Mouse (Mus musculus): ENCODE measurements at regions not wholly inside any gene's neighbourhood (a gene's known extent, or its start where the extent isn't known, plus 50 kb on each side); places are given as distances from the start of the nearest gene placed in this dataset.

GRCm38 (mm10) chr15:93673976-93674375 is 78.3 kb upstream of the Prickle1 start:
- Histone ChIP-seq H3K36me3 (ENCODE audit: control insufficient read depth, insufficient read depth, low read length) (no peaks in the 10 kb centered on the region), H3K27ac (ENCODE audit: low read depth) (no peak overlapping the region), H3K4me2 (ENCODE audit: low read length) (no peak overlapping the region), H3K9me3 (ENCODE audit: control insufficient read depth, low read length) (no peaks in the 10 kb centered on the region), H3K27me3 (replicated peaks; ENCODE audit: control insufficient read depth, insufficient read depth, low read length) (no peaks in the 10 kb centered on the region), H3K4me3 (ENCODE audit: low read depth, low read length) (no peak overlapping the region), H3K4me1 (replicated peaks; ENCODE audit: control insufficient read depth, insufficient read depth, low read length) (no peaks in the 10 kb centered on the region; the same call in 1 of the 2 replicates), H3K9ac (ENCODE audit: low read length) (no peak overlapping the region)
- DNase-seq (ENCODE audit: low spot score), result no peak
- no peak for ATAC-seq (replicated peaks; ENCODE audit: low FRiP score, low TSS enrichment, low read depth)
- WGBS, result 68% methylated on average over 10 of the region's 10 CpGs

GRCm38 (mm10) chr15:93663876-93664275 is 68.2 kb upstream of the Prickle1 start:
- H3K27ac ChIP-seq (ENCODE audit: low read depth), result no peak overlapping the region
- H3K9me3 ChIP-seq (ENCODE audit: control insufficient read depth, low read length), result peaks cover 5% of the 10 kb centered on the region; the same call in 1 of the 2 replicates
- no peak overlapping the region for H3K4me2 ChIP-seq (ENCODE audit: low read length)
- 46% methylated on average over 5 of the region's 5 CpGs for WGBS
- no peaks in the 10 kb centered on the region for H3K27me3 ChIP-seq (replicated peaks; ENCODE audit: control insufficient read depth, insufficient read depth, low read length)
- H3K36me3 ChIP-seq (ENCODE audit: control insufficient read depth, insufficient read depth, low read length), result no peaks in the 10 kb centered on the region
- H3K4me1 ChIP-seq (replicated peaks; ENCODE audit: control insufficient read depth, insufficient read depth, low read length), result no peaks in the 10 kb centered on the region; the same call in 1 of the 2 replicates
- H3K4me3 ChIP-seq (ENCODE audit: low read depth, low read length), result no peak overlapping the region
- no peak for DNase-seq (ENCODE audit: low spot score)
- no peak for ATAC-seq (replicated peaks; ENCODE audit: low FRiP score, low TSS enrichment, low read depth)
- H3K9ac ChIP-seq (ENCODE audit: low read length), result no peak overlapping the region

- 96% methylated on average over 1 of the region's 1 CpGs for WGBS
- Histone ChIP-seq H3K4me1 (replicated peaks; ENCODE audit: control insufficient read depth, insufficient read depth, low read length) (no peaks in the 10 kb centered on the region), H3K36me3 (ENCODE audit: control insufficient read depth, insufficient read depth, low read length) (no peaks in the 10 kb centered on the region), H3K27ac (ENCODE audit: low read depth) (no peak overlapping the region), H3K4me3 (ENCODE audit: low read depth, low read length) (no peak overlapping the region), H3K9me3 (ENCODE audit: control insufficient read depth, low read length) (peaks cover 5% of the 10 kb centered on the region; the same call in 1 of the 2 replicates), H3K27me3 (replicated peaks; ENCODE audit: control insufficient read depth, insufficient read depth, low read length) (no peaks in the 10 kb centered on the region), H3K4me2 (ENCODE audit: low read length) (no peak overlapping the region), H3K9ac (ENCODE audit: low read length) (no peak overlapping the region)
- ATAC-seq (replicated peaks; ENCODE audit: low FRiP score, low TSS enrichment, low read depth) (no peak), DNase-seq (ENCODE audit: low spot score) (no peak)
Observed at GRCm38 (mm10) chr15:93662601-93663000, 66.9 kb upstream of the Prickle1 start.

GRCm38 (mm10) chr15:93661801-93662200 is 66.1 kb upstream of the Prickle1 start:
- 0 out of 2 replicates have a peak, but pooled peaks cover 3% of the 10 kb centered on the region for H3K4me1 ChIP-seq (replicated peaks; ENCODE audit: control insufficient read depth, insufficient read depth, low read length)
- no peaks in the 10 kb centered on the region for H3K36me3 ChIP-seq (ENCODE audit: control insufficient read depth, insufficient read depth, low read length)
- H3K4me3 ChIP-seq (ENCODE audit: low read depth, low read length), result no peak overlapping the region
- H3K9ac ChIP-seq (ENCODE audit: low read length), result no peak overlapping the region
- H3K27ac ChIP-seq (ENCODE audit: low read depth), result no peak overlapping the region
- H3K27me3 ChIP-seq (replicated peaks; ENCODE audit: control insufficient read depth, insufficient read depth, low read length), result no peaks in the 10 kb centered on the region
- WGBS, result 92% methylated on average over 2 of the region's 2 CpGs
- DNase-seq (ENCODE audit: low spot score), result no peak
- ATAC-seq (replicated peaks; ENCODE audit: low FRiP score, low TSS enrichment, low read depth), result no peak
- peaks cover 5% of the 10 kb centered on the region; the same call in 1 of the 2 replicates for H3K9me3 ChIP-seq (ENCODE audit: control insufficient read depth, low read length)
- H3K4me2 ChIP-seq (ENCODE audit: low read length), result no peak overlapping the region

GRCm38 (mm10) chr15:93660952-93661648 is 65.4 kb upstream of the Prickle1 start:
- ATAC-seq (replicated peaks; ENCODE audit: low FRiP score, low TSS enrichment, low read depth) (no peak), DNase-seq (ENCODE audit: low spot score) (no peak)
- Histone ChIP-seq H3K4me2 (ENCODE audit: low read length) (no peak overlapping the region), H3K4me1 (replicated peaks; ENCODE audit: control insufficient read depth, insufficient read depth, low read length) (0 out of 2 replicates have a peak, but pooled peaks cover 5% of the 10 kb centered on the region), H3K9me3 (ENCODE audit: control insufficient read depth, low read length) (peaks cover 5% of the 10 kb centered on the region; the same call in 1 of the 2 replicates), H3K9ac (ENCODE audit: low read length) (no peak overlapping the region), H3K27ac (ENCODE audit: low read depth) (no peak overlapping the region), H3K36me3 (ENCODE audit: control insufficient read depth, insufficient read depth, low read length) (no peaks in the 10 kb centered on the region), H3K4me3 (ENCODE audit: low read depth, low read length) (no peak overlapping the region), H3K27me3 (replicated peaks; ENCODE audit: control insufficient read depth, insufficient read depth, low read length) (no peaks in the 10 kb centered on the region)
- 91% methylated on average over 14 of the region's 14 CpGs for WGBS

- H3K9ac ChIP-seq (ENCODE audit: low read length), result no peak overlapping the region
- no peak overlapping the region for H3K4me3 ChIP-seq (ENCODE audit: low read depth, low read length)
- WGBS, result 89% methylated on average over 6 of the region's 6 CpGs
- no peak overlapping the region for H3K4me2 ChIP-seq (ENCODE audit: low read length)
- no peaks in the 10 kb centered on the region for H3K27me3 ChIP-seq (replicated peaks; ENCODE audit: control insufficient read depth, insufficient read depth, low read length)
- DNase-seq (ENCODE audit: low spot score), result no peak
- no peaks in the 10 kb centered on the region for H3K36me3 ChIP-seq (ENCODE audit: control insufficient read depth, insufficient read depth, low read length)
- no peak for ATAC-seq (replicated peaks; ENCODE audit: low FRiP score, low TSS enrichment, low read depth)
- peaks cover 5% of the 10 kb centered on the region; the same call in 1 of the 2 replicates for H3K9me3 ChIP-seq (ENCODE audit: control insufficient read depth, low read length)
- H3K4me1 ChIP-seq (replicated peaks; ENCODE audit: control insufficient read depth, insufficient read depth, low read length), result 0 out of 2 replicates have a peak, but pooled peaks cover 5% of the 10 kb centered on the region
- no peak overlapping the region for H3K27ac ChIP-seq (ENCODE audit: low read depth)
Observed at GRCm38 (mm10) chr15:93657171-93657570, 61.5 kb upstream of the Prickle1 start.

GRCm38 (mm10) chr15:93656713-93657112 is 61.0 kb upstream of the Prickle1 start:
- Histone ChIP-seq H3K36me3 (ENCODE audit: control insufficient read depth, insufficient read depth, low read length) (no peaks in the 10 kb centered on the region), H3K4me1 (replicated peaks; ENCODE audit: control insufficient read depth, insufficient read depth, low read length) (0 out of 2 replicates have a peak, but pooled peaks cover 5% of the 10 kb centered on the region), H3K27ac (ENCODE audit: low read depth) (no peak overlapping the region), H3K4me2 (ENCODE audit: low read length) (no peak overlapping the region), H3K9ac (ENCODE audit: low read length) (no peak overlapping the region), H3K4me3 (ENCODE audit: low read depth, low read length) (no peak overlapping the region), H3K27me3 (replicated peaks; ENCODE audit: control insufficient read depth, insufficient read depth, low read length) (no peaks in the 10 kb centered on the region), H3K9me3 (ENCODE audit: control insufficient read depth, low read length) (peaks cover 2% of the 10 kb centered on the region; the same call in 1 of the 2 replicates)
- DNase-seq (ENCODE audit: low spot score) (no peak), ATAC-seq (replicated peaks; ENCODE audit: low FRiP score, low TSS enrichment, low read depth) (no peak)
- 32% methylated on average over 6 of the region's 6 CpGs for WGBS

GRCm38 (mm10) chr15:93655743-93656142 is 60.1 kb upstream of the Prickle1 start:
- DNase-seq (ENCODE audit: low spot score) (no peak), ATAC-seq (replicated peaks; ENCODE audit: low FRiP score, low TSS enrichment, low read depth) (no peak)
- H3K4me2 ChIP-seq (ENCODE audit: low read length), result no peak overlapping the region
- no peaks in the 10 kb centered on the region for H3K9me3 ChIP-seq (ENCODE audit: control insufficient read depth, low read length)
- H3K27ac ChIP-seq (ENCODE audit: low read depth), result no peak overlapping the region
- H3K4me1 ChIP-seq (replicated peaks; ENCODE audit: control insufficient read depth, insufficient read depth, low read length), result peaks cover 13% of the 10 kb centered on the region
- 84% methylated on average over 6 of the region's 6 CpGs for WGBS
- H3K9ac ChIP-seq (ENCODE audit: low read length), result no peak overlapping the region
- H3K4me3 ChIP-seq (ENCODE audit: low read depth, low read length), result no peak overlapping the region
- no peaks in the 10 kb centered on the region for H3K27me3 ChIP-seq (replicated peaks; ENCODE audit: control insufficient read depth, insufficient read depth, low read length)
- no peaks in the 10 kb centered on the region for H3K36me3 ChIP-seq (ENCODE audit: control insufficient read depth, insufficient read depth, low read length)

- H3K9ac ChIP-seq (ENCODE audit: low read length), result no peak overlapping the region
- 92% methylated on average over 6 of the region's 6 CpGs for WGBS
- peaks cover 13% of the 10 kb centered on the region for H3K4me1 ChIP-seq (replicated peaks; ENCODE audit: control insufficient read depth, insufficient read depth, low read length)
- DNase-seq (ENCODE audit: low spot score) (no peak), ATAC-seq (replicated peaks; ENCODE audit: low FRiP score, low TSS enrichment, low read depth) (no peak)
- H3K9me3 ChIP-seq (ENCODE audit: control insufficient read depth, low read length), result no peaks in the 10 kb centered on the region
- no peak overlapping the region for H3K4me3 ChIP-seq (ENCODE audit: low read depth, low read length)
- no peak overlapping the region for H3K4me2 ChIP-seq (ENCODE audit: low read length)
- H3K27ac ChIP-seq (ENCODE audit: low read depth), result no peak overlapping the region
- H3K27me3 ChIP-seq (replicated peaks; ENCODE audit: control insufficient read depth, insufficient read depth, low read length), result no peaks in the 10 kb centered on the region
- no peaks in the 10 kb centered on the region for H3K36me3 ChIP-seq (ENCODE audit: control insufficient read depth, insufficient read depth, low read length)
Observed at GRCm38 (mm10) chr15:93655243-93655642, 59.6 kb upstream of the Prickle1 start.

Data from intestine, embryonic 14.5 days (tissue).